Mouse (Mus musculus) thymus, postnatal 14 days (tissue): ENCODE measurements around the gene Nfx1.
"Not testable (repeated sequence)": the region's sequence is repeated elsewhere in the genome, so short reads cannot be mapped to it uniquely, and the experiment has no call there.

Source experiments
- DNase-seq: peaks from one replicate; pipeline ENCODE4 v3.0.0; 2021

Nfx1 gene

GRCm38 (mm10) chr4:40970842-40971701 lies at the start of gene Nfx1:
Gene Nfx1, plus strand, starts transcription at chr4:40970906.
- peak; percentile 96 for DNase-seq

DNA sequence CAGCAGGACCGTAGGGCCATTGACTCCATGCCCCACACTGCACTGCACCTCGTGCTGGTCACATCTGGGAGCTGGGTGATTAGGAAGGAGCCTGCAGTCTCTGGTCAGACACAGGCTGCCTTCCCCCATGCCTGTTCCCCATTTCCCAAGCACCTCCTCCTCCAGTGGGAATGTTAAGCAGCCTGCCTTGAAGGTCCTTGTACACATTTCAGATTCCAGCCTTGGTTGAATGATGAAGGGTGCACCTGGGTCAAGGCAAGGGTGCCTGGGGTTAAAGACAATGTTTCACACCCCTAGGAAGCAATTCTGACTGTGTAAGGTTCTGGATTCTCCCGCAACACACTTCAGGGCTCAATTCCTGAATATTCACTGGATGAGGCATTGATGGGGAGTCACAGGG lies 49.4 kb upstream of the Nfx1 start:
- DNase-seq: no peak

GRCm38 (mm10) chr4:40923087-40923651 lies 47.5 kb upstream of the Nfx1 start:
- no peak for DNase-seq

GRCm38 (mm10) chr4:40925568-40925967 lies 45.1 kb upstream of the Nfx1 start:
- DNase-seq: no peak

- DNase-seq: no peak
These were observed 41.7 kb upstream of the Nfx1 start for GRCm38 (mm10) chr4:40929046-40929445.

GRCm38 (mm10) chr4:40933694-40934093 lies 37.0 kb upstream of the Nfx1 start:
- DNase-seq: no peak

GRCm38 (mm10) chr4:40934369-40934768 lies 36.3 kb upstream of the Nfx1 start:
- not testable (repeated sequence) for DNase-seq

DNA sequence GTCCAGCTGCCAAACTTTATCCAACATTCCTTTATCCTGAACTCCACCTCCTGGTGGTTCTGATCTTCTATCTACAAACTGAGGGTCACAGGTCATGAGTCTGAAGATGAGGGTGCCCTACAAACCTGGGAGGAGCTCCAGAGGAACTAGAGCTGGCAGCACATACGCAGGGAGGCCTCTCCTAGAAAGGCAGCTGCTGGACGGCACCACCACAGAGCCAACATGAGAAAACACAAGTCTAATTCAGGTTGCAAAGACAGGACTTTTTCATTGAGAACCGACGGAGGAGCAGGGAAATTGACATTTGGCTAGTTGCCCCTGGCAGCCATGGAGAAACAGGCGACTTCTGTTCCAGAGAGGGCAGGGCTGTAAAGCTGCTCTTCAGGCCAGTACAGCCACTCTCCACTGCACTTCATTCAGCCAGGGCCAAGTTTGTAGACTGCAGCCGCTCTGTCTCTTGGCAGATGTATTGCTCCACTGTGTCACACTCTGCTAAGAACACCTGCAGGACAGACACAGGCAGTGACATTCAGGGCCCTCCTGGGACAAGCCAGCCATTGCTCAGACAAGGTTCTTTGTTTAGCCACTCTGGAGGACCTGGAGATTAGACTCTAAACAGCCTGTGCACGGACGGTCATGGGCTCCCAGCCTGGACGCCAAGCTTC lies 34.4 kb upstream of the Nfx1 start:
- DNase-seq: no peak

- DNase-seq: no peak
These were observed 31.9 kb upstream of the Nfx1 start for GRCm38 (mm10) chr4:40938793-40939192.

DNA sequence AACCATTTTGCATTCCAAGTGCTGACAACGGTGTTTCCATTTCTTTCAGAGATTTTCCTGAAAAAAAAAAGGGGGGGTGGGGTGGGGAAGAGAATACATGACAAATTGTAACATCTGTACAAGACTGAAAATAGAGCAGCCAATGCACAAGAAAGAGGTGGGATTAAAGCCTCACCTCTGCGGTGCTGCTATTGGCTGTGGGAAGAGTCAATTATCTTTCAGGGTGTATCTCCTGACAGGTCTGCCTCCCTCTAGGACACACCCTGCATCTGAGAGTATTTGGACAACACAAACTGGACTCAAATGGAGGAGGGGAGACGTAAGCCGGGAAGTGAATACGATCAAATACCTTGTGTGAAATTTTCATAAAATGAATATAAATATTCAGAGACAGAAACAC lies 27.1 kb upstream of the Nfx1 start:
- DNase-seq: no peak

- no peak for DNase-seq
These were observed 24.1 kb upstream of the Nfx1 start for GRCm38 (mm10) chr4:40946516-40947121.

DNA sequence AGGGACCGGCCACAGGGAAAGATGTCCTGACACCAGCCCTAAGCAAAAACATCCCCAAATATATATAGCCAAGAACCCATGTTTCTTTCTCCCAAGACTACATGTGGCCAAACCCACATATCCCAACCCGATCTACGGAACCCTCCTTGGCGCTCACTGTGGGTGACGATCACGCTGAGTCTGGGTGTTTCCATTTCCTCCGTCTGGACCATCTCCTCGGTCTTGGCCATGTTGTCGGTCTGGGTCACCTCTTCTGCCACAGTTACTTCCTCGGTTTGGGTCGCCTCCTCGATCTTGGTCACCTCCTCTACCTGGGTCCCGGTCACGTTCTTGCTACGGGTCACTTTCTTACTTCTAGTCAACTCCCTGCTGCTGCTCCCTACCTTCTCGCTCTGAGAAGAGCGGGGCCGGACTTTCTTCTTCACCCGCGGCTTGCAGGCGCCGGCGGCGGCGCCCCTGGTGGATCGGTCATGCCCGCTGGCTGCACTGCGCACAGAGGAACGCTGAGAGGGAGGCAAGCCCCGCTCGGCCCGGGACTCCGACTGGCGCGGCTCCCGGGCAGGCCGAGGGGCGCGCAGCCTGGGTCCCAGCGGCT lies 23.0 kb upstream of the Nfx1 start:
- DNase-seq: no peak

DNA sequence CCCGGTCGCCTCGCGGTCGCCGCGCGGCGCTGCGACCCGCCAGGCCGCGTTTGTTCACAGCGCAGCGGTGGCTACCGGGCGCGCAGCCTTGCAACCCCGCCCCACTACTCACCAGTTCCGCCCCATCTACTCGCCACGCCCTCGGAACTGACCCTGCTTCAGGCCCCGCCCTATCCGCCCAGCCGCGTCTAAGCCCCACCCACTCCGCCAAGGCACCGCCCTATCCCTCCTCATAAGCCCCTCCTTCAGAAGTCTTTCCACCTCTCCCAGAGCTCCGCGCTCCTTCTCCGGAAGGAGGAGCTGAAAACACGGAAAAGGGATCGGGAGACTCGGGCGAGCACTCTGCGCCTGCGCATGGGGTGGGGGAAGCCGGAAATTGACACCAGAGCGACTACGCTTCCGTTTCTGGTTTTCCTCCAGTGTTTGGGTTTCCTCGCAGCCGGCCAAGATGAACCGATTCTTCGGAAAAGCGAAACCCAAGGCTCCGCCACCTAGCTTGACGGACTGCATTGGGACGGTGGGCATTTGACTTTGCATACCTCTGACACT lies 22.5 kb upstream of the Nfx1 start, which contains the start of the genes Bag1 and Chmp5:
TSS of gene Bag1 (minus strand) at position 135 of the 549 bp plus-strand sequence.
TSS of gene Chmp5 (plus strand) at position 248 of the 549 bp plus-strand sequence.
- DNase-seq: peak; percentile 99

DNA sequence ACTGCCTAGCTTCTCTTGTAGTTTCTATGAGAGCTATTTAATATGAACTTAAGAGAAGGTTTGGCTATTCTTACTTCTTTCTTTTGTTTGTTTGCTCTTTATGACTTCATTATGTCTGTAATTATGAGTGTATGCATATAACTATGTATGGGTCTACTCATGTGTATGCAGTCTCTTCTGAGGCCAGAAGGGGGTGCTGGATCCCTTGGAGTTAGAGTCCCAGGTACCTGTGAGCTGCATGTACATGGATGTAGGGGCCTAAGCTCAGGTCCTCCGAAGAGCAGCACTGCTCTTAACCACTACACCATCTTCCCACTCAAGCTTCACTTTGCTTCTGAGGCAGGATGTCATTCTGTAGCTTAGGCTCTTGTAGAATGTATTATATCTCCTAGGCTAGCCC lies 17.2 kb upstream of the Nfx1 start:
- DNase-seq: peak; percentile 40

- no peak for DNase-seq
These were observed 14.8 kb upstream of the Nfx1 start for GRCm38 (mm10) chr4:40955942-40956341.

GRCm38 (mm10) chr4:40963536-40963935 lies 7.2 kb upstream of the Nfx1 start:
- DNase-seq: no peak

DNA sequence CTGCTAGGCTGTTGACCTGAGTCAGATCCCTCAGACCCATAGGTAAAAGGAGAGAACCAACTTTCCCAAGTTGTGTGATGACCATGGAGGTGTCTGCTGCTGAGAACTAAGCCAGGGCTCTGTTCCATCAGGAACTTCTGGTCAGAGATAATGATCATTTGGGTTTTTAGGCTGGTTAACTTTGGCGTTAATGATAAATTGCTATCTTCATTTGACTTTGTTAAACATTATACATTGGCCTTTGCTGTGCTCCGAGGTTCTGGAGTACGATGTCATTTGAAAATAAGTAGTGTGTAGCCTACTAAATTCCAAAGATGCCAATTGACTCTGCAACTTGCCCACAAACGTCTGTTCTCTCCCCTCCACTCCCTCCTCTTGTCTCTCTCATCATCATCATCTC lies 1.5 kb upstream of the Nfx1 start:
- no peak for DNase-seq

- DNase-seq: no peak
These were observed 720 bp upstream of the Nfx1 start for GRCm38 (mm10) chr4:40969781-40970591.

DNA sequence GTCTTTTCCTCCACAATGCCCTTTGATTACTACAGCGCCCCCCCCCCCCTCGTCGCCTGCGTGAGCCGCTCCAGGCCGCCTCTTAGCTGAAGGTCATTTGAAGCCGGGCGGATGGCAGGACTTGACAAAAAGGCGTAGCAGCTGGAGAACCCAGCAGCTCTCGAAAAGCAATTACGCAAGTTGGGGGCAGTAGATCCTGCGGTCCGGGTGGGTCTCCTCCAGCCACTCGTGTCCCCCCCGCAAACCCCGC lies 189 bp upstream of the Nfx1 start:
- DNase-seq: no peak

DNA sequence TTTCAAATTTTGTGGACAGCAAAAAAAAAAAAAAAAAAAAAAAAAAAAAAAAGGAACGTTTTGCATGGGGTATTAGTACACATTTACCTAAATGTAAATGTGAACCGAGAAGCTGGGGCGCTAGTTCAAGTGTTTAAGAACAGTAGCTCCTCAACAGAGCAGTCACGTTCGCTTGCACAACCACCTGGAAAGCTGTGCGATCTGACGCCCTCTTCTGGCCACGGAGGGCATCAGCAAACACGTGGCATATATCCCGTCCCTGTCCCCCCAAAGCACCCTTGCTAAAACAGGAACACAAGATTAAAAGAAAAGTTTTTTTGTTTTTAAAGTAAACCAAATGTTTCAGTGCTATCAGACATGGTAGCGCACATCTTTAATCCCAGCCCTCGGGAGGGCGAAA lies 1.0 kb downstream of the Nfx1 start:
- peak; percentile 57 for DNase-seq

DNA sequence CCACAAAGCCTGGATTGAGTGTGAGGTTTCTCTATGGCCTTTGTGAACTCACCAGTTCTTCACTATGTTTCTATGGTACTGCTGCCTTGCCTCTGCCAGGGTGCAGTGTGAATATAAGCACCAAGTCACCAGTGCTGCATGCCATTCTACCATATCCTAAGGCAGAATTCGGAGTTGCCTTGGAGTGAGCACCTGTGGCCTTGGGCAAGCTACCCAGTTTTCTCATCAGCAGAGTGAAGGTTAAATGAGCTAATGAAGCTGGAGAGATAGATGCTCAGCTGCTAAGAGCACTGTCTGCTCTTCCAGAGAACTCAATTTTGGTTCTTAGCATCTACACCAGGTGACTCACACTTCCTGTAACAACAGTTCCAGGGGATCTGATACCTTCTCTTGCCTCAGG lies 3.3 kb downstream of the Nfx1 start:
- no peak for DNase-seq

DNA sequence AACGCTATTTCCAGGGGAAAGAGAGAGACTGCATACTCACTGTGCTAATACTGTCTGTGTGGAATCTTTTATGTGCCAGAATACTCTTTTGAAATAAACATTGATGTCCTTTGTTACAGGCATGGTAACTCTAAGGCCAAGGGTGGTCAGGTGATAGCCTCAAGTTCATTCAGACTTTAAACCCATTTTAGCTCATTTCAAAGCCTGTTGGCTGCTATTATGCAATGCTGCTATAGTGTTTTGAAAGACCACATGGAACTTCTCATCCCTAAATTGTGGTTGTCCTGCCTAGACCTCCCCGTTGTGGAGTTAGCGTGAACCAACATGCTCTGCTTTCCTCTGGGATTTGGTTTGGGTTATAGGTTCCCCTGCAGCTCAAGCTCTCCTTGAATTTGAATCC lies 5.0 kb downstream of the Nfx1 start:
- DNase-seq: no peak
